Mouse (Mus musculus): Measurements from ENCODE around the gene Gzme.
A peak's percentile ranks its signal among the peaks of the same experiment; 100 is the strongest.
"Not testable (repeated sequence)": the region's sequence is repeated elsewhere in the genome, so short reads cannot be mapped to it uniquely, and the experiment has no call there.

Gene Gzme

GRCm38 (mm10) chr14:56120525-56120924 lies at the start of gene Gzme:
Gzme (minus strand) TSS chr14:56120625.
- no peak for ATAC-seq (ENCODE audit: insufficient number of reproducible peaks, low FRiP score, low TSS enrichment)

GRCm38 (mm10) chr14:56168009-56168408 lies 47.6 kb upstream of the Gzme start:
- no peak for ATAC-seq (ENCODE audit: insufficient number of reproducible peaks, low FRiP score, low TSS enrichment)

- peak; percentile 89 for ATAC-seq (ENCODE audit: insufficient number of reproducible peaks, low FRiP score, low TSS enrichment)
Measured at GRCm38 (mm10) chr14:56162109-56162508, 41.7 kb upstream of the Gzme start.

- ATAC-seq (ENCODE audit: insufficient number of reproducible peaks, low FRiP score, low TSS enrichment): not testable (repeated sequence)
Measured at GRCm38 (mm10) chr14:56159479-56159878, 39.1 kb upstream of the Gzme start, which contains the start of gene Gzmg. Gzmg (minus strand) TSS chr14:56159579.

DNA sequence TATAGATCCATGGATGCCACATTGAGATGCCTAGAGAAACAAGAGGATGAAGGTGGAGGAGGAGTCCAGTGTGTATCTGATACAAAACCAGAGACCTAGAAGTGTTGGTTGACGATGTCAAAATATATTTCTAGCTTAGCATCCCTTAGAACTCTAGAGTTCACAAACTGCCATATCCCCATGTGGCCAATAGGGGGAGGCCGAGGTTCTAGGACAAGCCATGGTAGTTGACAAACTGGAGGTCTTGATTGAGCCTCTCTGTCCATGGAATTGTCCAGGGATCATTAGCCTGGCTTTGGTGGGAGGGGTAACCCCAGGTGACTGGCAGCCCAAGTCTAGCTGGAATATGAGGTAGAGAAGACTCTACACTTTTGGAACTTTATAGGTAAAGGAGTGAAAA lies 34.9 kb upstream of the Gzme start:
- ATAC-seq (ENCODE audit: insufficient number of reproducible peaks, low FRiP score, low TSS enrichment): no peak; the same call in 1 of the 2 replicates

DNA sequence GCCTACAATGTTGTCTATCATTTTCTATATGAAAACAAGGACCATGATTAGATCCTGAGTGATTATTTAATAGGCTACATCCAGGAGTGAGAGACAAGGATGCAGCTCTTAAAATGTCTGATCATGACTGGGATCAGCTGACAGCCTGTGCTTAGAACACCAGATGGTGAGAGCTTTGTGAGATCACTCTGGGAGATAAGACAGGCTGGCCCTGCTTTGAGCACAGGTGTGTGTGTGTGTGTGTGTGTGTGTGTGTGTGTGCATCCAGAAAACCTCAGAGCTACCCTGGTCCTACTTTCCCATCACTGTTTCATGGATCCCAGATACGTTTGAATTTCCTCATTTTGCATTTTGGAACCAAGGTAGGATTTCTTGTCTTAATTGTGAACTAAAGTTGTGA lies 13.2 kb upstream of the Gzme start:
- ATAC-seq (ENCODE audit: insufficient number of reproducible peaks, low FRiP score, low TSS enrichment): not testable (repeated sequence)

DNA sequence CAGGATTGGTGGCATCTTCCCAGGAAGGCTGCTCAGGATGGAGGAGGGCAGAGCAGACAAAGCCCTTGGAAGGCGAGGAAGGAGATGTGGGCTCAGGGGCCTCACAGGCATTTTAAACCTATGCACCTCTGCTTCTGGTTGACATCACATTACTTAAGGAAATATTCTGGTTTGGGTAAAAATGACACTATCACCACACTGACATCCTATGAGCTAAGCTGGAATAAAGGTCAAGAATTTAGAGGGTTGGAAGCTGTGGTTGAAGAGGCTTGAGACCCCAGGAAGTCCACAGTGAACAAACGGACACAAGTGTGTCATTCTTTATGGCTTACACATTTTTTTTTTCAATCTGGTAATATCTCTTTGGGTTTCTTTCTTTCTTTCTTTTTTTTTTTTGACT lies 12.1 kb upstream of the Gzme start, which contains the start of gene Gzmd:
Gene Gzmd, minus strand, starts transcription at position 101 of the 400 bp plus-strand sequence.
- ATAC-seq (ENCODE audit: insufficient number of reproducible peaks, low FRiP score, low TSS enrichment): not testable (repeated sequence)

DNA sequence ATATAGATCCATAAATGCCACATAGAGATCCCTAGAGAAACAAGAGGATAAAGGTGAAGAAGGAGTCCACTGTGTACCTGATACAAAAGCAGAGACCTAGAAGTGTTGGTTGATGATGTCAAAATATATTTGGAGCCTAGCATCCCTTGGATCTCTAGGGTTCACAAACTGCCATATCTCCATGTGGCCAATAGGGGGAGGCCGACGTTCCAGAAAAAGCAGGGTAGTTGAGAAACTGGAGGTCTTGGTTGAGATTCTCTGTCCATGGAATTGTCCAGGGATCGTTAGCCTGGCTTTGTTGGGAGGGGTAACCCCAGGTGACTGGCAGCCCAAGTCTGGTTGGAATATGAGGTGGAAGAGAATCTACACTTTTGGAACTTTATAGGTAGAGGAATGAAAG lies 7.9 kb upstream of the Gzme start:
- no peak for ATAC-seq (ENCODE audit: insufficient number of reproducible peaks, low FRiP score, low TSS enrichment)

- no peak for ATAC-seq (ENCODE audit: insufficient number of reproducible peaks, low FRiP score, low TSS enrichment)
Measured at GRCm38 (mm10) chr14:56123516-56123915, 3.1 kb upstream of the Gzme start.

GRCm38 (mm10) chr14:56115531-56116310 lies 4.7 kb downstream of the Gzme start:
- not testable (repeated sequence) for ATAC-seq (ENCODE audit: insufficient number of reproducible peaks, low FRiP score, low TSS enrichment)

GRCm38 (mm10) chr14:56105447-56106180 lies 14.8 kb downstream of the Gzme start:
- ATAC-seq (ENCODE audit: insufficient number of reproducible peaks, low FRiP score, low TSS enrichment): no peak

DNA sequence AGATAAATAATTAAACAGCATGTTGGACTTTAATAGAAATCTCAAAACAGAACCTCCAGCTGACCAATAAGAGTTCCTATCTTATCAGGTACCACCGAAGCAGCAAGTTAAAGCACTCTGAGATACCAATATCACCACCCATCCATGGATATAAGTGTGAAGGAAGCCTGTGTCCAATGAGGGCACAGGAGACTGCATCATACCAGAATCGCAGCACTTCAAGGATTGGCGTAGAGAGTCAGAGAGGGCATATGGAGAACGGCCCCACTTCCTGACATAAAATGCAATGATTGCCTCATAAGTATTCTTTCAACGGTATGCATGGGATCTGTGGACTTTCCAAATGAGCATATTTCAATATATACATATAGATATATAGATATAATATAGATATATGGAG lies 15.4 kb downstream of the Gzme start:
- no peak for ATAC-seq (ENCODE audit: insufficient number of reproducible peaks, low FRiP score, low TSS enrichment)

GRCm38 (mm10) chr14:56103452-56103851 lies 17.0 kb downstream of the Gzme start:
- ATAC-seq (ENCODE audit: insufficient number of reproducible peaks, low FRiP score, low TSS enrichment): no peak

DNA sequence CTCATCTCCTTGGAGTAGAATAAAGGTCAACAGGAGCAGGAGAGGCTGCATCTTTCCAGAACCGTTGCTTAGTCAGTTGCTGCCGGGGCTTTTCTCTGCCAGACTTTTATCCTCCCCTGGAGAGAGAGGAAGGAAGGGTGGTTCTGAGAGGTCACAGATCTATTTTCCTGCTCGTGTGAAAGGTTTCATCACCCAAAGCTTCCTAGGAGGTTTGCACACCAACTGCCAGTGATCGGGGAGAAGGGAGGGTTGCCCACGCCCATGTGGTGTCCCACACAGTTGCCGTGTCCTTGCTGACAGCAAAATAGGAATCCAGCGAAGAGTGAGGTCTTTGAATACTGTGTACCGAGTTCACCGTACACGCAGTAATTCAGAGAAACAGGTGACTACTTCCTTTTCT lies 18.0 kb downstream of the Gzme start, which contains the start of gene Ctsg:
Gene Ctsg, minus strand, starts transcription at position 189 of the 400 bp plus-strand sequence.
- ATAC-seq (ENCODE audit: insufficient number of reproducible peaks, low FRiP score, low TSS enrichment): no peak

DNA sequence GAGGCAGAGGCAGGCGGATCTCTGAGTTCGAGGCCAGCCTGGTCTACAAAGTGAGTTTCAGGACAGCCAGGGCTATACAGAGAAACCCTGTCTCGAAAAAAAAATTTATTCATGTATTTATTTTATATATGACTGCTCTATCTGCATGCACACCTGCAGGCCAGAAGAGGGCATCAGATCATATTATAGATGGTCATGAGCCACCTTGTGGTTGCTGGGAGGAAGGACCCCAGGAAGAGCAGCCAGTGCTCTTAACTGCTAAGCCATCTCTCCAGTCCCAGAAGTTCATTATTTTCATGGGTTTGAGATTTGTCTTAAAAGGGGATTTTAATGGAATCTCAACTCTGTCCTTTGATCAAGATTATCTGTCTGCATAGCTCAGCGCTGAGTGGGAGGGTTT lies 21.5 kb downstream of the Gzme start:
- no peak for ATAC-seq (ENCODE audit: insufficient number of reproducible peaks, low FRiP score, low TSS enrichment)

- no peak for ATAC-seq (ENCODE audit: insufficient number of reproducible peaks, low FRiP score, low TSS enrichment)
Measured at GRCm38 (mm10) chr14:56097597-56097996, 22.8 kb downstream of the Gzme start.

DNA sequence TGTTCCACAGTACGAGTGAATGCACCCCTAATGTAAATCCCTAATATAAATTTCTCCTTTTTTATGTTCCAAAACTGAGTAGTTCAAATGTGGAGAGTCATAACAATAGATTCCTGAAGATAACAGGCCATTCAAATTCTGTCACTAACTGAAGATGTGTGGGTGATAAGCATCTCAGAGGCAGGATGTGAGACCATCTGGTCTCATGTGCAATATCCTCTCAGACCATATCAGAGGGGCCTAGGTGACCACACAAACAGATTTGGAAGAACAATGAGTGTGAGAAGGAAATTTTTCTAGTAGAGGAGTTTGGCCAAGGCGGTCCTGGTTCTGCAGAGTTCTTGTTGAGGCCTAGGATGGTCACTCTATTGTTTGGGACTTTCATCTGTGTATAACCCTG lies 27.1 kb downstream of the Gzme start:
- ATAC-seq (ENCODE audit: insufficient number of reproducible peaks, low FRiP score, low TSS enrichment): no peak

DNA sequence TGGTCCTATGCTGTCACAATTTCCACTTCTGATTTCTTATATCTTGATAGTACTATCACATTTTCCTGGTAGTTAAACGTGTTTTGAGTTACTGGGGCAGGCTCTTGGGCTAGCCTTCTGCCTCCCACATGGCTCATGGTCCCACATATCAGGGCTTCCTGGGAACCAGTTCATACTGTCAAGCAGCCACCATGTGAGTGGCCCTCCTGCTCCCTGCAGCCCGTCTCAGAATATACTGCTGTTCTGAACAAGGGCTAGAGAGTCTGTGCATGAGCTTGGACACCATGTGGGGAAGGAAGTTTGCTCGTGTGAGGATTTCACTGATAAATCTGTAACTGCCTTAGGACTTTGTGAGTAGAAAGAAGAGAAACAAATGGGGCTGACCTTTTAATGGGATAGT lies 33.7 kb downstream of the Gzme start:
- no peak for ATAC-seq (ENCODE audit: insufficient number of reproducible peaks, low FRiP score, low TSS enrichment)

GRCm38 (mm10) chr14:56085167-56085566 lies 35.3 kb downstream of the Gzme start, which contains the start of gene Mcpt8:
Mcpt8 (minus strand) TSS chr14:56085273.
- no peak for ATAC-seq (ENCODE audit: insufficient number of reproducible peaks, low FRiP score, low TSS enrichment)

DNA sequence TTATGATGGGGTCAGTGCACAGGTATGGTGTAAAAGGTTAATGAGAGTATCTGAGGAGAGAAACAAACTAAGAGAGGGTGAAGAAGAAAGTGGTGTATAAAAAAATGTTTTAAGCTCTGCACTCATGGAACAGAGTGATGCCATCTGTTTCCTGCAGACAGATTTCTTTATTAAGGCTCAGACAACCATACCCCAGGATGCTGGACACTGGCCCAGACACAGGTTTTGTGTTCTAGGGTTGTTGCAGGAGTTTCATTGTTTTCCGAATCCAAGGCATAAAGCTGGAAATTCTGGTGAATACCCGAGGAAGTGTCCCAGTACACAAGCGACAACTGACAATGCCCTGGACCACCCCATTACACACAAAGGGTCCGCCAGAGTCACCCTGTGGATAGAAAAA lies 38.4 kb downstream of the Gzme start:
- no peak for ATAC-seq (ENCODE audit: insufficient number of reproducible peaks, low FRiP score, low TSS enrichment)
